Mouse (Mus musculus): ENCODE data around the gene Irx1. TPM values are rescaled to one million over a fixed set of nuclear protein-coding genes. Genes with fewer than 3 reads are reported as not detected.

Irx1 gene
- total RNA-seq, 4 experiments from 2014 or later: not detected

GRCm38 (mm10) chr13:71949859-71950258 lies 13.7 kb downstream of the Irx1 start:
- DNase-seq (ENCODE audit: low spot score in 2 of 2): no peak

- DNase-seq (ENCODE audit: low spot score in 2 of 2): no peak
Measured at GRCm38 (mm10) chr13:71910361-71910760, 53.2 kb downstream of the Irx1 start.
